Mouse (Mus musculus): ENCODE results near the gene Ankrd2. TPM values are rescaled to one million over a fixed set of nuclear protein-coding genes. Genes with fewer than 3 reads are reported as not detected.

Gene Ankrd2
- polyA plus RNA-seq, 1 experiment = not detected

- 15% methylated on average over 23 of the region's 23 CpGs for WGBS
- peak; percentile 72 for DNase-seq (ENCODE audit: low read depth, low spot score)
Observed at GRCm38 (mm10) chr19:42045269-42046102, 9.7 kb downstream of the Ankrd2 start, which contains the start of gene Hoga1. Gene Hoga1 (plus strand): TSS chr19:42045610.

GRCm38 (mm10) chr19:42050251-42050650 lies 14.5 kb downstream of the Ankrd2 start:
- no peak for DNase-seq (ENCODE audit: low read depth, low spot score)
- WGBS = 84% methylated on average over 1 of the region's 1 CpGs

GRCm38 (mm10) chr19:42051351-42051750 lies 15.6 kb downstream of the Ankrd2 start:
- WGBS = 86% methylated on average over 3 of the region's 3 CpGs

GRCm38 (mm10) chr19:42051948-42052347 lies 16.1 kb downstream of the Ankrd2 start, which contains the start of gene 4933411K16Rik:
Gene 4933411K16Rik (plus strand): TSS chr19:42052248.
- no peak for DNase-seq (ENCODE audit: low read depth, low spot score)
- WGBS = 75% methylated on average over 4 of the region's 4 CpGs

More at GRCm38 (mm10) chr19:42051351-42051750, 15.6 kb downstream of the Ankrd2 start:
- DNase-seq (ENCODE audit: low read depth, low spot score) = no peak

GRCm38 (mm10) chr19:42054255-42054654 lies 18.5 kb downstream of the Ankrd2 start:
- WGBS = 62% methylated on average over 6 of the region's 6 CpGs
- DNase-seq (ENCODE audit: low read depth, low spot score) = no peak

- WGBS = 72% methylated on average over 2 of the region's 2 CpGs
- no peak for DNase-seq (ENCODE audit: low read depth, low spot score)
Observed at GRCm38 (mm10) chr19:42055881-42056280, 20.1 kb downstream of the Ankrd2 start.

- no peak for DNase-seq (ENCODE audit: low read depth, low spot score)
- WGBS = 74% methylated on average over 6 of the region's 6 CpGs
Observed at GRCm38 (mm10) chr19:42056719-42057409, 21.1 kb downstream of the Ankrd2 start.

GRCm38 (mm10) chr19:42058426-42058825 lies 22.6 kb downstream of the Ankrd2 start:
- no peak for DNase-seq (ENCODE audit: low read depth, low spot score)
- WGBS = 14% methylated on average over 7 of the region's 7 CpGs

GRCm38 (mm10) chr19:42061443-42061842 lies 25.6 kb downstream of the Ankrd2 start:
- 92% methylated on average over 7 of the region's 7 CpGs for WGBS
- no peak for DNase-seq (ENCODE audit: low read depth, low spot score)

GRCm38 (mm10) chr19:42068441-42069240 lies 32.8 kb downstream of the Ankrd2 start:
- 78% methylated on average over 11 of the region's 11 CpGs for WGBS
- no peak for DNase-seq (ENCODE audit: low read depth, low spot score)

GRCm38 (mm10) chr19:42069241-42069525 lies 33.4 kb downstream of the Ankrd2 start:
- 55% methylated on average over 6 of the region's 6 CpGs for WGBS
- no peak for DNase-seq (ENCODE audit: low read depth, low spot score)

GRCm38 (mm10) chr19:42071221-42071620 lies 35.4 kb downstream of the Ankrd2 start:
- 78% methylated on average over 7 of the region's 7 CpGs for WGBS
- no peak for DNase-seq (ENCODE audit: low read depth, low spot score)

- WGBS = 48% methylated on average over 15 of the region's 15 CpGs
- no peak for DNase-seq (ENCODE audit: low read depth, low spot score)
Observed at GRCm38 (mm10) chr19:42071886-42072608, 36.2 kb downstream of the Ankrd2 start.

GRCm38 (mm10) chr19:42072802-42073201 lies 37.0 kb downstream of the Ankrd2 start:
- DNase-seq (ENCODE audit: low read depth, low spot score) = no peak
- WGBS = 43% methylated on average over 7 of the region's 7 CpGs

GRCm38 (mm10) chr19:42075051-42075450 lies 39.3 kb downstream of the Ankrd2 start:
- no peak for DNase-seq (ENCODE audit: low read depth, low spot score)
- WGBS = 84% methylated on average over 2 of the region's 2 CpGs

GRCm38 (mm10) chr19:42075992-42076391 lies 40.2 kb downstream of the Ankrd2 start:
- 90% methylated on average over 16 of the region's 16 CpGs for WGBS
- DNase-seq (ENCODE audit: low read depth, low spot score) = no peak

GRCm38 (mm10) chr19:42078566-42078965 lies 42.8 kb downstream of the Ankrd2 start:
- no peak for DNase-seq (ENCODE audit: low read depth, low spot score)
- WGBS = 87% methylated on average over 8 of the region's 8 CpGs

GRCm38 (mm10) chr19:42079006-42079405 lies 43.2 kb downstream of the Ankrd2 start:
- 94% methylated on average over 12 of the region's 12 CpGs for WGBS
- no peak for DNase-seq (ENCODE audit: low read depth, low spot score)

- no peak for DNase-seq (ENCODE audit: low read depth, low spot score)
- WGBS = 56% methylated on average over 5 of the region's 5 CpGs
Observed at GRCm38 (mm10) chr19:42079950-42080349, 44.1 kb downstream of the Ankrd2 start.

Data from large intestine, adult 2 months (tissue).